Mouse (Mus musculus) urinary bladder, postnatal 0 days (tissue): ENCODE results near the gene Mctp1. TPM values are rescaled to one million over a fixed set of nuclear protein-coding genes. Genes with fewer than 3 reads are reported as not detected.

Source experiments
- polyA plus RNA-seq: library from polyadenylated mRNA; unstranded; fragments of >200 nt; fragmentation: Nextera tagmentation; extraction: Ambion mirVana; gene quantifications from 2 replicates; pipeline ENCODE4 v1.2.1, GENCODE M21; 2015

The Mctp1 gene
- polyA plus RNA-seq = 1.6 and 3.0 TPM in 2 replicates

GRCm38 (mm10) chr13:76383972-76384663 is at the start of gene Mctp1:
Mctp1 (plus strand) TSS chr13:76384535.

Other genes starting within 250 kb of the Mctp1 start
- not detected in 2 replicates for gene Fam81b, start 79.5 kb upstream of the Mctp1 start, polyA plus RNA-seq